Mouse (Mus musculus) right cerebral cortex, postnatal 4 days (tissue): Measurements from ENCODE around the gene Rapgef6.

Source experiments
- DNase-seq: peaks from one replicate; pipeline ENCODE4 v3.0.0-alpha.2; 2022

Gene Rapgef6

DNA sequence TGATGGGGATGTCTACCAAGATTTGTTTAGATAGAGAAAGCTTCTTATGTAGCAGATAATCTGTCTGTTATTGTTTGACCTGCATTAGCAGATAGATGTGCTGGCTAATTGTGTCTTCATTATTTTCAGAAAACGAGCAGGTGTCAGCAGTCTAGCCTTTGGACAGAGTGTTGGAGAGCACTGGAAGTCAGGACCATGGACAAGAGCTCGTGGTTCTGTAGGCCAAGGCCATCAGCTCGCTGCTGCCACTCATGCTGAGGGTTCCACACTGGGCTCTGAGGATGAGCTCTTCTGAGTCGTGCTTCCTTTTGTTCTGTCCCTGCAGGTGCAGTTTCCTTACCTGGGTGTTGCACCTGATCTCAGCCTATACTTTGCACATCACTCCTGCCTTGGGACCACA lies 173.3 kb downstream of the Rapgef6 start:
- DNase-seq, result no peak

DNA sequence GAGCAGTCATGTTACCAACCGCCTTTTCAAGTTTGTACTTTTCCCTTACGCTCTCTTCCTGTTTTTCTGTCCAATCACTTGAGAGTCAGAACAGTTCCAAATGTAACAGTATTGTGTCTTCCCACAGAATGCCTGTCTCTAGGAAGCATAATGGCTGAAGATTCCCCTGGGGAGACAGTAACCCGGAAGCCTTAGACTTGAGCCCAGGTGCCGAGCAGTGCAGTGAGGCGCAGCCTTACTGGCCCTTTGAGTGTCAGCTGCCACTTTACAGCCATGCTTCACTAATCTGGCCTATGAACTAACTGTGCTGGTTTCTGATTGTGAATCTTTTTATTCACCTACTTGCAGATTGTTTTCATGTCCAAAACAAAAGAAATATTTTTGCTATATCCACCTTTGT lies 175.0 kb downstream of the Rapgef6 start:
- DNase-seq, result no peak

DNA sequence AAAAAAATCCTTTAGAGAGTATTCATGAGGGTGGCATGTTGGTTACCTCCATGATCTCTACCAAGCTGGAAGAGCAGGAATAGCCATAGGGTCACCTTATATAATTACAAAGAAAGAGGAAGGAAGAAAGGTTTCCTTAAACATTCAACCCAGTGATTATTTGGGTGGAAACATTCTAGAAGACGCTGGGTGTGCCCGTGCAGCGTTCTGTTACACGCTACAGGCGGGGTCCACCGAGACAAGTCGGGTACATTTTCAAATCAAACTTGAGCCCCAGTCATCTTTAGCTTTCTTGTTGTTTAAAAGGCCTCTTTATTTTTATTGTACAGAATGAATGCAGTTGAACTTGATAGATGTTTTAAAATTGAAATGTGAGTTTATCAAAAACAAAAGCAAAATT lies 176.0 kb downstream of the Rapgef6 start:
- no peak for DNase-seq

DNA sequence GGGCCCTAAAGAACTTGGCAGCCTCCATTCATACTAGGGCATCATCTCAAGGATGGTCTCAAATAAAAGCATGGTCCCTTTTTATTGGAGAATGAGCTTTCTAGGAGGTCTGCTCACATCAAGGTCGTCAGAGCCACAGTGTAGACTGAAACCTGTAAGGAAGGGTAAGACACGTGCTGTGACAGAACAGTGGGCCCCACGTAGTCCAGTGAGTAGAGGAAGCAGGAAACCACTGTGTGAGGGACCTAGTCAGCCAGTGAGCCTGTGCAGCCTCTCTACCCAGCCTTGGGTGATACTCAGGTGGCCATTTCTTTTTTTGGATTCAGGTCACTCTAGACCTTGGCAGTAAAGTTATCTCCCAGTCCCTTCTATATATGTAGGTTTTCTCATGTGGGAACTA lies 177.3 kb downstream of the Rapgef6 start:
- no peak for DNase-seq

DNA sequence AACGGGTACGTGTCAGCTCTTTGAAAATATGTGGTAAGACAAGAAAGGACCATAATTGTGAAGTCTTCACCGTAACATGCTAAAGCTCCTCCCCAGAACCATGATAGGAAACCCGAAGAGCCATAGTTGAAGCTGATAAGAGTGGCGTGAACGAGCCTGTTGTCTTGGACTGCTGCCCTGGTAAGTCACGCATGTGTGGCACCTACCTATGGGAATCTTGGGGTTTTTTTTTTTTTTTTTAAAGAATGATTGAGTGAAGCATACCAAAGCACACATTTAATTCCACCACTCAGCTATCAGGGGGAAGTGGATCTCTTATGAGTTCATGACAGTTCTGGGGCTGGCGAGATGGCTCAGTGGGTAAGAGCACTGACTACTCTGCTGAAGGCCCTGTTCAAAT lies 179.2 kb downstream of the Rapgef6 start:
- DNase-seq, result no peak

DNA sequence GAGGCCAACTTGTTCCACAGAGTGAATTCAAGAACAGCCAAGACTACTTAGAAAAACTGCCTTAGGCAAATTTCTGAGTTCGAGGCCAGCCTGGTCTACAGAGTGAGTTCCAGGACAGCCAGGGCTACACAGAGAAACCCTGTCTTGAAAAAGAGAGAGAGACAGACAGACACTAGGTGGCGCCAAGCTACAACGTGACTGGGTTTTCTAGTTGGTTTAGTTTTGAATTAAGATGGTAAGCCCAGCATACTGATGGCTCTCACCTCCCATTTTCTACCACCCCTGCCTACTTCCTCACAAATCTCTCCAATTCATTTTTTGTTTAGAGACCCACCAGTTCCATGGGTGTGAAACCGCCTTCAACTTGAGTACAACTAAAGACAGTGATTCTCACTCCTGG lies 180.7 kb downstream of the Rapgef6 start:
- DNase-seq, result peak; percentile 77

DNA sequence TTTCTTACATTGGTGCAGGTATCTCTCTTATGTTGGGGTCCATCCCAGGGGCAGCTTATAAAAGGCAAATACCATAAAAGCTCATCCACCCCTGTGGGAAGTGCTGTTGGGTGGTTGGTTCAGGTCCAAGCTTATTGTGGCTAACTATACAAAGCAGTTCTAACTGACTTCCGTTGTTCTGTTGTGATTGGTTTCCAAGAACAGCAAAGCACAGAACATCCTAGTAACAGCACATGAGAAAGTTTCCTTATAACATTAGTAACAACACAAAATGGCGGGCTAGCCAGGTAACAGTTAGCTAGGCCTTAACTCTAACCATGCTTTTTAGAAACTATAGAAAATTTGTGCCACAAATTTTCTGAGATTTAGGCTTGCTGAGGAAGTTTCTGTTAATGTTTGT lies 185.5 kb downstream of the Rapgef6 start:
- no peak for DNase-seq

DNA sequence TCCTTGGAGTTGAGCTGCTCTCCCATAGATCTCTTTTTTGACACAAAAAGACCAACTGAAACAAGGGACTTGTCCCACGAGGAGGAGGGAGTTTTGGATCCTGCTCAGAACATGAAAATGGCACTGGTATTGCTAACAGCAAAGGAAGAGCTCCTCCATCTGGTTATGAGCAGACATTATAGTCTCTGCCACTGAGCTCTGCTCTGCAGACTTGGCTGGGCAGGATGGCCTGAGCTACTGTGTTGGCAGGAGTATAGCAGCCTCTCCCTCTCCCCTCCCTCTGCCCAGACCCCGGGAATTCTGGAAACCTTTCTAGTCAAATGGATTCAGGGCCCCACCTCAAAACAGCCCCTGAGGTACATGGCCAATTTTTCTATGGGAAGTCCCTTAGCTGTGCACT lies 187.0 kb downstream of the Rapgef6 start:
- DNase-seq, result peak; percentile 9

DNA sequence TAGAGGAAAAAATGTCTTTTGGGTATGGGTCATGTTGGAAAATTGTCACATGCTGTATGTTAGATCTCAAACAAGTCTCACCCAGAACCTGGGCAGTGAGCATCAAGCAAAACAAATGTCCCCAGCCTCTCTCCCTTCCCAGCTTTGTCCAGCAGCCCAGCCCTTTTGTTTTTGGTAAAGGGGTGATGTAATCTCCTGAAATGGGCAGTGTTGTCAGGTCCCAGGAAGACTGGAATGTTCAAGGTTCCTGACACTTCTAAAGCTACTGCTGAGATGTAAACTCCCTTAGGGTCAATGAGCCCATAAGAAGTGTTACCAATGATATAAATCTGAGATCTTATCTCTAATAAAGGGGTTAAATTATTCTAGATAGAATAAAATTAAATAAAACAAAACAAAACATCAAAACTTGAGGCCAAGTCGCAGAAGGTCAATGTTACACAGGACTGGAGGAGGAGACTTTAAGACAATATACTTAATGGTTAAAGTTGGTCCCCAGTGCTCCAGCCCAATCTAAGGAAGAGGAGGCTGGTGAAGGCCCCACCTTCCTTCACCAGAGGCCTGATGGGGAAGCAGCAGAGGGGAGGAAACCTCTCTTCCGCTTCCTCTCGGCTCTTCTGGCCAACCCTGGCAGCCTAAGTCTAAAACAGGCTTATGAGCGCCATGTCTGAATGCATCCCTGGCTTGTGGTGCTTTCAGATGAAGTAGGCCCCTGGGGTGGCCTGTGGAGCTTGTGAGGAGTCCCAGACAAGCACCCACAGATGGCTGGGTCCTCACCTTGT lies 188.1 kb downstream of the Rapgef6 start:
- DNase-seq, result no peak

DNA sequence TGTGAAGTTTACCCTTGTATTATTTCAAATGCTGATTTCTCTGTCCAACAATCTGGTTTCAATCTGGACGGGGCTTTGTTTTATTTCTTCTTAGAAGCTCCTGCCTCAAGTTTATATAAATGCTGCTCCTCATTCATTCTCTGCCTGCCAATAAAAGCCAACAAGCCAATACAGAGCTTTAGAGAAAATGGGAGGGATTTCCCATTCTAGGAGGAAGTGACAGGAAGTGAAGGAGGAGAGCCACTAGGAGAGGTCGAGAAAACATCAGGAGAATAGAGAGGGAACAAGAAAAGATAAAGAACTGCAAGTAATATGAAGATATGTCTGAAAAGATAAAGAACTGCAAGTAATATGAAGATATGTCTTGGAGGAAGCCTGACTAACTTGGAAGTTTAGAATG lies 190.2 kb downstream of the Rapgef6 start:
- DNase-seq, result no peak

DNA sequence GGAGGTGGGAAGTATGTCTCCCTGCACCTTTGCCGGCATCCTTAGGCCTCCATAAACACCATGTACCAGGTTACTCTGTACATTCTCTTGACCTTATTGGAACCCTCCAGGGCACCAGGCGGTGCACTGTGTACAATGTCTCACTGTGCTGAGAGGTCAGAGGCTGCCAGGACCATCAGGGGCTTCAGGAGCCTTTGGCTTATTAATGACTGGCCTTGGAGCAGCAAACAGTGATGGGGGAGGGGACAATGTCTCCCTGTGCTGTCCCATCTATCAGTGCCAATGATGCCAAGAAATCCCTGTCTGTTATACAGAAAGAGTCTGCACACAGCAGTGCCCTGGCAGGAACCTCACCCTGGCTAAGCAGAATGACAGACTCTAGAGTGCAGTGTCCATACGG lies 195.2 kb downstream of the Rapgef6 start:
- DNase-seq, result no peak

DNA sequence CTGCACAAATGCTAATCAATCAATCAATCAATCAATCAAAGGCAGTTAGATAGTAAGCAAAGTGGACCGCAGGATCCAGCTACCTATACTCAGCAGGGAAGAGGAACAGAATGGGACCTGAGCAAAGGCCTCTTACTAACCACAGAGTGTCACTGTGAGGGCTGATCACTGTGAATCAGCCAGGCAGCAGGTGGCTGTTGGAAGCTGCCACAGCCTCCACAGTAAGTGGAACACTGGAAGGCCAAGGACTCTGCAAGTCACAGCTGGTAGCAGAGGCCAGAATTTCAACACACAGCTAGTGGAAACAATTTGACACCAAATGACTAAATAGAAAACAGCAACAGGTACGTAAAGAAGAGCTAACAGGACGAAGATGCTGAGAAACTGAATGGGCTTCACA lies 196.0 kb downstream of the Rapgef6 start:
- no peak for DNase-seq

DNA sequence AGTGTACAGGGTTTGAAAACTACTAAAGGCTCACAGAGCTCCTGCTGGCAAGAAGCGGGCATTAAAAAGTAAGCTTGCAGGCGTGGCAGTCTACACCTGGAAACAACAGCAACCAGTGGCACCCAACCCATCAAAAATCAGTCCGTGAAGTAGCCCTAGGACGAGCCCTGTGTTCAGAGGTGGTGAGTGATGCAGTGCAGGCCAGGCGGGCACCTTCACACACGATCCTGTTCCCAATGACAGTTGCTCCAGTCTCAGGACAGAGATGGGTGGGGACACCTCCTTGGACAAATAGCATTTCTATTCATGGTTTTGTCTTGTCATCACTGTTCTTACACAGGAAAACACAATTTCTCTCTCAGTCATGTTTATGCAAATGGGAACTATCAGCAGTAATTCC lies 199.4 kb downstream of the Rapgef6 start:
- no peak for DNase-seq

DNA sequence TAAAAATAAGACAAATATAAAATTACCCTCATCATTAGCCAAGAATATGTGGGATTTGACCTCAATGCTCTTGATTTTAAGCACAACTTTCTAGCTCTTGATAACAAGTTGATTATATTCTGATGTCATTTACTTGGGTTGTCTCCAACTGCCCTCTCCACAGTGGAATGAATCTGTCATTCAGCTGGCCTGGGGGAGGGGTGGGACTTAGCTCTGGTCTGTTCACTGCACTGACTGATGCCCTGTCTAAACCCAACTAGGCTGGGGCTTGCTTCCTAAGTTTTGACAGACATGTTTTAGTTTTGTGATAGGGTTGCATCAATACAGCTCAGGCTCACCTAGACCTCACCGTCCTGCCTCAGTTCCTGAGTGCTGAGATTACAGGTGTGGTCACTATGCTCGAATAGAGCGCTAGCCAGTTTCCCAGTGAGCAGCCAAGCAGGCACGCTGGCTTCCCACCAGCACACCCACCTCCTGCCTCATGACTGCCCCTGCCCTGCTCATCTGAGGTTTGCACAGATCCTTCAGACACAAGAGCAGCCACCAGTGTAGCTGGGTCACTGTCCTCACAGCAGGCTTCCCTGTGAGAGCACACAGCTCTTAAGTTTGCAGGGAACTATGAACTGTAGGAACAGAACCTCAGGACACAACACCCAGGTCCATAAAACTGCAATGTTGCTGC lies 201.8 kb downstream of the Rapgef6 start:
- peak; percentile 20 for DNase-seq

DNA sequence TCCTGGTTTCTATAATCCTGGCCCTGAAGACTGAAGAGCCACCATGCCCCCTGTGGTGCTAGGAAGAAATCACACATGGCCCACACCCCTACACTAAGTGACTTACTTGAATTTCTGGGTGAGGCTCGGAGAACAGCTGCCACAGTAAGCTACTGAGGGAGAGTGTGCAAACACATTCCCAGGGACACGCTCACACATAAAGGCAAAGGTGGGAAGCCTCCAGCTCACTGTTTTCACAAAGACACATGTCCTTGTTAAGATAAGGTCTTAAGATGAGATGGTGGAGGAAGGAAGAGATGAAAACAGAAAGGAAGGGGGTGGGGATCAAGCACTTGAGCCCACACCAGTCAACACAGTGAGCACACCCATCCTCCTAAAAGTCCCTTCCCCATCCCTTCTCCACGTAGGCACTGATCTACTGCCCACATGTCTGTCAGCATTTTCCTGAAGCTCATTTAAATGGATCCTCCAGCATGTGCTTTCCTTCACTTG lies 204.0 kb downstream of the Rapgef6 start:
- DNase-seq, result no peak

DNA sequence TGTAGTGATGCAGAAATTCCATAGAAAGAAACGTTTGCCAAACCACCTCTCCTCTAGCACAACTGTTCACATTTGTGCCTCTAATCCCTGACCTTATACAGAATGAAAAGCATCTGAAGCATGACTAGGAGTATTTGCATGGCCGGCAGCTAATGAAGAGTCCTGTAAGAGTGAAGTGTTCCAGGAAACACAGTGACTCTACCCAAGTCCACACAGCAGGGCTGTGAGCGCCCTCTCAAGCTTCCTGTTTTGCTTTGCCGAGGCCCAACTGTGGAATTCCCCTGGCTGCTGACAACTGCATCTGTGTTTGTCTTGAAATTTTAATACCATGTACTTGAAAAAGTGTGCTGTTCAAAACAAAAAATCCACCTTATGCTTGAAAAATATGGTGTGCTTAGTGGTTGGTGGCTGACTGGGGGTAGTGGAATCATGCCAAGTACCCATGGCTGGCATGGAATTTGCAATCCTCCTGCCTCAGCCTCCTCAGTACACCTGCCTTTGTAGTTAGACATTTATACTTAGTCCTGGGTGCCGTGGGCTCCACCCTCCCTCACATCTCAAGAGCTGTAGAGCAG lies 204.8 kb downstream of the Rapgef6 start:
- no peak for DNase-seq

DNA sequence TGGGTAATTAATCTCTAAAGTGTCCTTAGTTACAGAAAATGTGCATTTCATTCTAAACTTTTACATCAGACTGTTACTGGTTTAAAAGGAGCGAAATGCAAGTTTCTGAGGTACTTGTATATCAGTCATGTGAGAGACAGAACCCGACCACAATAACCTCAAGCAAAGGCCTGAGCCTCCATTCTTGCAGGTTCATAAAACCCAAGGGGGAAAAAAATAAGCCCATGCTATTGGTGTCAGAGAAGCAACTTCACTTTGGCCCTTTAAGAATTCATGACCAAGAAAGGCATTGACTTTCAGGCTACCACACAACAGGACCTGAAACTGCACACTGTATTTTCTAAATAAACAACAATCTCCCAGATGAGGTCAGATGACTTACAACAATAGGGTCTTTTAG lies 205.7 kb downstream of the Rapgef6 start:
- DNase-seq, result no peak

DNA sequence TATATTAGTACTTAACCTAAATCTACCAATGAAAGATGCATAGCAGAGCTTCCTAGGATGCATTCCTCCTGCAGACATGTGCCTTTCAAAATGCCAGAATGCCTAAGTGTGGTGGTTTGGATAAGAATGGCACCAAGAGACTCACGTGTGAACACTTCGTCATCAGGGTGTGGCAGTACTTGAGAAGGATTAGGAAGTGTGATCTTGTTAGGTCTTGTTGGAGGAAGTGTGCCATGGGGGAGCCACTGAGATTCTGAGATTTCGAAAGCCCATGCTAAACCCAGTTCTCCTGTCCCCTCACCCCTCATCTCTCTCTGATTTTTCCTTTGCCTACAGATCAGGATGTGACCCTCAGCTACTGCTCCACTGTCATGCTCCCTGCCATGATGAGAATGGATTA lies 206.7 kb downstream of the Rapgef6 start:
- DNase-seq, result no peak

DNA sequence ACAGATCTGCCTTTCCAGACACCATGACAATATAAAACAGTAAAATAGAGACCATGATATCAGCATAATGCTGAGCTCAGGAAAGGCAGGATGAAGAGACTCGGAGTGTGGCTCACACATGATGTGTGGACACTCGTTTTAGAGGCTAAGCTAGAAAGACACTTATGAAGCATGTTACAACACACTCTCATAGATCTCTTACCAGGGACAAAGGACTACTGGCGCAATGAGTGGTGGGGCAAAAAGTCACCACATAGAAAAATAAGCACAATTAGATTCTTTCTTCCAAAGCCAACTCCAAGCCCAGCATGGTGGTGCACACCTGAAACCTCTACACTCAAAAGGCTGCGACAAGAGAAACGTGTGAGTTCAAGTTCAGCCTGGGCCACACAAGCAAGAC lies 208.3 kb downstream of the Rapgef6 start:
- no peak for DNase-seq

DNA sequence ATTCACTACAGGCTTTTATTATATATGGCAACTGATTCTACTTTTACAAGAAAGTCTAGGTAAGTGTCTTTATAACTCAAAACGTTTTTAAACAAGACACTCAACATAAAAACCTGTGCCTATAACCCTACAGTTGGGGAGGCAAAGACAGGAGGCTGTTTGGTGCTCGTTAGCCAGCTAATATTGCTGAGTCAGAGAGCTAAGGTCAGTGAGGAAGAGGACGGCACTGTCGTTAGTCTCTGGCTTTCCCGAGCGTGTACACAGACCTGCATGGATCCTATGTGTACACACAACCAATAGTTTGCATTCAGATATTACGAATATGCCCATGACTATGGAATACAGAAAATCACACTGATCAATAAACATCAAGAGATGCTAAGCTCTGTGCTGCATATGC lies 208.7 kb downstream of the Rapgef6 start:
- DNase-seq, result no peak

DNA sequence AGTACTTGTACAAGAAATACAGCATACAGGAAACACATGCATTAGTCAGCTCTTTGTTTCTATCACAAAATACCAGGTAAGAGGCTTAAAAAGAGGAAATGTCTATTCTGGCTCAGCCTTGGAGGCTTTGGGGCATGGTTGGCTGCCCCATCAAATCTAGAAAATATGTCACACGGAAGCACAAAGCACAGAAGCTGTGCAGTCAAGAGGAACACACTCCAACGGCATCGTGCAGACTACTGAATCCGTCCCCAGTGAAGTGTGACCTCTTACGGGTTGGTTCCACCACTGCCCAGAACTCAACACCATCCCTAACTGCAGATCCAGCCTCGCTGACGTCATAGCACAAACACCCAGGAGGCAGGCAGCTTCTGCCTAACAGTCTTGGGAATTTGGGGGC lies 210.9 kb downstream of the Rapgef6 start:
- DNase-seq, result no peak

DNA sequence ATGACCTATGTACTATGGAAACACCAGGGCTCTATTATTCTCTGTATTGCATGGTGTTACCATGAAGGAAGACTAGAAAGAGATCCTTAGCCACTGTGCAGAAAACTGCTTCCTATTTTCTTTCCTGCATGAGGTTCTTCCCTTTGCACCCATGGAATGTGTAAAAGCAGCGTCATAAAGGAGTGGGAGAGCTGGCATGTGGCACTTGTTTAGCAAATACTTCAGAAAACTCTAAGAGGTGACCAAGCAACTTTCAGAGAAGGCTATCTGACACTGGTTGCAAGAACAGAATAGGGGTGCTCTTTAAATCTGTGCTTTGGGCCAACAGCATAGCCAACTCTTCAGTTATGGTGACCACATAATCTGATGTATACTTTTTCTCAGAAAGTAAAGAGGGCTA lies 212.5 kb downstream of the Rapgef6 start:
- DNase-seq, result no peak

DNA sequence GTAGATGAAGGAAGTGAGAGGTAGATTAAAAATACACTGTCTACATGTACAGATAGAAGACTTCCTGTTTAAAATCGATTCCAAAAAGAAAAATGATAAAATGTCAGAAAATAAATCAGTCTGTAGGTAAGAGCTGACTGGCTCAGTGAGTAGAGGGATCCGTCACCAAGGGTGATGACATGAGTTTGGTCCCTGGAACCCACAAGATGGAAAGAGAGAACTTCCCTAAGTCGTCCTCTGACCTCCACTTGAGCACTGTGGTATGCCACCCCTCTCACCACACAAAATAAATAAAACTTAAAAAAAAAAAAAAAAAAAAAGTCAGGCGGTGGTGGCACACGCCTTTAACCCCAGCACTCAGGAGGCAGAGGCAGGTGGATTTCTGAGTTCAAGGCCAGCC lies 214.3 kb downstream of the Rapgef6 start:
- DNase-seq, result no peak

DNA sequence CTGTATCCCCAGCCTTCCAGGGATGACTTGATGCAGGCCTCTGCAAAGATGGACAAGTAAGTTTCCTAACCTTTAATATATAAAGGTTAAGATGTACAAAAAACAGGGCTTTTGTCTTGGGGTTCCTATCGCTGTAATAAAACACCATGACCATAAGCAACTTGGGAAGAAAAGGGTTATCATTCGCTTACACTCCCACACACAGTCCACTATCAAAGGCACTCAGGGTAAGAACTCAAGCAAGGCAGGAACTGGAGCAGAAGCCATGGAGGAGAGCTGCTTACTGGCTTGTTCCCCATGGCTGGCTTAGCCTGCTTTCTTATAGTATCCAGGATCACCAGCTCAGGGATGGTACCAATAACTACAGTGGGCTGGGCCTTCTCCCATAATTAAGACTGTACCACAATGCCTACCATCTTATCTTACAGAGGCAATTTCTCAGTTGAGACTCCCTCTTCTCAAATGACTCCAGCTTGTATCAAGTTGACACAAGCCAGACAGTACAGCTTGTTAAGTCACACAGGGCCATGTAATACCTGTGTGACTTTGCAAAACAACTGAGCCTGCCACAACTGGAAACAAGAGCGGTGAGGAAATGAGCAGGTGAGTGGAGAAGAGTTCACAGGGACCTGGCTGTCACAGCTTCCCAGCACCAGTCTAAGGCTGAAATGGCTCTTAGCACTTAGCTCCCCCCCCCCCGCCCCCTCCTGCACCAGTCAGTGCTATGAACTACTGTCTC lies 216.5 kb downstream of the Rapgef6 start:
- no peak for DNase-seq
